In genomic region chr12:92508796-92509489, GRCm38 (mm10) we compare ENCODE assay signal across 15 mouse cellular contexts.
DNase-seq lines count a peak whose midpoint lies in the region; ATAC-seq and TF ChIP-seq lines count a peak whose summit lies in the region.
"Had no signal": no experiment of that assay in that cellular context is flagged by ENCODE, and none has a peak within 500 bp of the region (broad histone marks: within the 10 kb centered on the region; RNA-seq: fewer than 3 reads in every experiment).

No protein-coding gene starts in this region.

- no peak for DNase-seq in forebrain, postnatal 0 days
- peak; percentile 32 for DNase-seq in left cerebral cortex, postnatal 4 days
- no peak for DNase-seq in left cerebral cortex, adult 11 months (ENCODE audit: low spot score)
- peak; percentile 80 for DNase-seq in cerebellum, adult 9-10 months
- DNase-seq in heart, postnatal 4 days: peak; percentile 6
- DNase-seq in lung, adult 18-20 months: no peak
- DNase-seq in c-Kit-positive CD71-positive TER-119-positive erythroid progenitor cells, embryonic 14.5 days (ENCODE audit: low spot score): no peak
- DNase-seq: B cell, adult 2 months; kidney, adult 2 months; retina, postnatal 1 day; thymus, adult 2 months had no signal

- 76% methylated on average over 5 of the region's 5 CpGs for WGBS in forebrain, embryonic 15.5 days
- 66% methylated on average over 5 of the region's 5 CpGs for WGBS in forebrain, postnatal 0 days

- no peaks in the 10 kb centered on the region for H3K27me3 ChIP-seq in forebrain, embryonic 15.5 days
- H3K27me3 ChIP-seq in forebrain, postnatal 0 days (ENCODE audit: insufficient read depth, low read length): no peaks in the 10 kb centered on the region
- H3K27me3 ChIP-seq: hindbrain, embryonic 12.5 days; liver, embryonic 15.5 days had no signal

- H3K9me3 ChIP-seq in forebrain, embryonic 15.5 days: no peaks in the 10 kb centered on the region
- no peaks in the 10 kb centered on the region for H3K9me3 ChIP-seq in forebrain, postnatal 0 days (ENCODE audit: low read length)
- H3K9me3 ChIP-seq: hindbrain, embryonic 12.5 days; liver, embryonic 15.5 days had no signal

- no peak overlapping the region for H3K4me2 ChIP-seq in forebrain, embryonic 15.5 days (replicated peaks)
- H3K4me2 ChIP-seq in forebrain, postnatal 0 days (ENCODE audit: low read depth): no peak overlapping the region
- H3K4me2 ChIP-seq: hindbrain, embryonic 12.5 days; liver, embryonic 15.5 days had no signal

- no peak overlapping the region for H3K4me3 ChIP-seq in forebrain, embryonic 15.5 days
- H3K4me3 ChIP-seq in forebrain, postnatal 0 days (ENCODE audit: low read depth, low read length): no peak overlapping the region
- H3K4me3 ChIP-seq: hindbrain, embryonic 12.5 days; liver, embryonic 15.5 days had no signal

- no peak overlapping the region for H3K27ac ChIP-seq in forebrain, embryonic 15.5 days (replicated peaks)
- H3K27ac ChIP-seq in forebrain, postnatal 0 days (ENCODE audit: low read depth, low read length): no peak overlapping the region
- H3K27ac ChIP-seq: hindbrain, embryonic 12.5 days; liver, embryonic 15.5 days; macrophage had no signal

- H3K36me3 ChIP-seq in forebrain, embryonic 15.5 days: no peaks in the 10 kb centered on the region
- no peaks in the 10 kb centered on the region for H3K36me3 ChIP-seq in forebrain, postnatal 0 days (ENCODE audit: insufficient read depth)
- H3K36me3 ChIP-seq: hindbrain, embryonic 12.5 days; liver, embryonic 15.5 days had no signal

- H3K4me1 ChIP-seq in forebrain, embryonic 15.5 days: no peaks in the 10 kb centered on the region
- H3K4me1 ChIP-seq in forebrain, postnatal 0 days (ENCODE audit: insufficient read depth): no peaks in the 10 kb centered on the region
- H3K4me1 ChIP-seq: hindbrain, embryonic 12.5 days; liver, embryonic 15.5 days had no signal

- intact Hi-C loops in left cerebral cortex, postnatal 4 days (cut with DNase I): no loop called here

- no peak for TF ChIP-seq CTCF in forebrain, postnatal 0 days (IDR thresholded peaks at IDR 0.05; ENCODE audit: low read depth)

- 0 out of 2 replicates have a peak, but pooled peaks have one; percentile 29 for ATAC-seq in forebrain, embryonic 15.5 days (replicated peaks)
- no peak for ATAC-seq in forebrain, postnatal 0 days

- H3K9ac ChIP-seq in forebrain, embryonic 15.5 days (replicated peaks): no peak overlapping the region
- H3K9ac ChIP-seq in forebrain, postnatal 0 days: no peak overlapping the region
- H3K9ac ChIP-seq: hindbrain, embryonic 12.5 days; liver, embryonic 15.5 days had no signal

Comparison
In these comparisons a context has a peak if more than half of its experiments do, and no peak if none do; other contexts are left out.
1. DNase-seq: peak in left cerebral cortex, postnatal 4 days (single experiment), cerebellum, adult 9-10 months (single experiment) and heart, postnatal 4 days (single experiment); none in forebrain, postnatal 0 days (single experiment), left cerebral cortex, adult 11 months (single experiment), lung, adult 18-20 months (0 of 2) and c-Kit-positive CD71-positive TER-119-positive erythroid progenitor cells, embryonic 14.5 days (single experiment).